Mouse (Mus musculus): ENCODE data around the gene Gnao1. TPM values are rescaled to one million over a fixed set of nuclear protein-coding genes. Genes with fewer than 3 reads are reported as not detected.

Gnao1 gene
- polyA plus RNA-seq, 1 experiment, result 11.9 TPM

- no peak for TF ChIP-seq CTCF (IDR thresholded peaks at IDR 0.05; ENCODE audit: borderline replicate concordance, insufficient read depth, low read length)
- TF ChIP-seq POLR2A (IDR thresholded peaks at IDR 0.05; ENCODE audit: low read depth, low read length), result no peak
- H3K4me3 ChIP-seq (ENCODE audit: insufficient read depth, low read length), result no peak overlapping the region
- H3K27ac ChIP-seq (ENCODE audit: insufficient read depth, low read length), result no peak overlapping the region
- no peaks in the 10 kb centered on the region for H3K4me1 ChIP-seq (ENCODE audit: control insufficient read depth, insufficient read depth, low read length)
Observed at GRCm38 (mm10) chr8:93960909-93961308, 151.1 kb downstream of the Gnao1 start.

GRCm38 (mm10) chr8:93968293-93968692 lies 158.5 kb downstream of the Gnao1 start:
- H3K4me3 ChIP-seq (ENCODE audit: insufficient read depth, low read length), result no peak overlapping the region
- TF ChIP-seq POLR2A (IDR thresholded peaks at IDR 0.05; ENCODE audit: low read depth, low read length) (no peak), CTCF (IDR thresholded peaks at IDR 0.05; ENCODE audit: borderline replicate concordance, insufficient read depth, low read length) (no peak)
- H3K4me1 ChIP-seq (ENCODE audit: control insufficient read depth, insufficient read depth, low read length), result no peaks in the 10 kb centered on the region
- no peak overlapping the region for H3K27ac ChIP-seq (ENCODE audit: insufficient read depth, low read length)

GRCm38 (mm10) chr8:93969626-93970340 lies 160.0 kb downstream of the Gnao1 start:
- no peaks in the 10 kb centered on the region for H3K4me1 ChIP-seq (ENCODE audit: control insufficient read depth, insufficient read depth, low read length)
- no peak overlapping the region for H3K4me3 ChIP-seq (ENCODE audit: insufficient read depth, low read length)
- H3K27ac ChIP-seq (ENCODE audit: insufficient read depth, low read length), result no peak overlapping the region
- no peak for TF ChIP-seq POLR2A (IDR thresholded peaks at IDR 0.05; ENCODE audit: low read depth, low read length)
- no peak for TF ChIP-seq CTCF (IDR thresholded peaks at IDR 0.05; ENCODE audit: borderline replicate concordance, insufficient read depth, low read length)

GRCm38 (mm10) chr8:93971451-93971850 lies 161.7 kb downstream of the Gnao1 start:
- Histone ChIP-seq H3K4me1 (ENCODE audit: control insufficient read depth, insufficient read depth, low read length) (no peaks in the 10 kb centered on the region), H3K4me3 (ENCODE audit: insufficient read depth, low read length) (no peak overlapping the region), H3K27ac (ENCODE audit: insufficient read depth, low read length) (no peak overlapping the region)
- TF ChIP-seq POLR2A (IDR thresholded peaks at IDR 0.05; ENCODE audit: low read depth, low read length), result no peak
- TF ChIP-seq CTCF (IDR thresholded peaks at IDR 0.05; ENCODE audit: borderline replicate concordance, insufficient read depth, low read length), result no peak

GRCm38 (mm10) chr8:93972211-93972610 lies 162.4 kb downstream of the Gnao1 start:
- no peak for TF ChIP-seq CTCF (IDR thresholded peaks at IDR 0.05; ENCODE audit: borderline replicate concordance, insufficient read depth, low read length)
- TF ChIP-seq POLR2A (IDR thresholded peaks at IDR 0.05; ENCODE audit: low read depth, low read length), result no peak
- Histone ChIP-seq H3K27ac (ENCODE audit: insufficient read depth, low read length) (no peak overlapping the region), H3K4me1 (ENCODE audit: control insufficient read depth, insufficient read depth, low read length) (no peaks in the 10 kb centered on the region), H3K4me3 (ENCODE audit: insufficient read depth, low read length) (no peak overlapping the region)

- TF ChIP-seq CTCF (IDR thresholded peaks at IDR 0.05; ENCODE audit: borderline replicate concordance, insufficient read depth, low read length), result no peak
- no peak for TF ChIP-seq POLR2A (IDR thresholded peaks at IDR 0.05; ENCODE audit: low read depth, low read length)
- no peak overlapping the region for H3K4me3 ChIP-seq (ENCODE audit: insufficient read depth, low read length)
- no peak overlapping the region for H3K27ac ChIP-seq (ENCODE audit: insufficient read depth, low read length)
- no peaks in the 10 kb centered on the region for H3K4me1 ChIP-seq (ENCODE audit: control insufficient read depth, insufficient read depth, low read length)
Observed at GRCm38 (mm10) chr8:93972971-93973734, 163.4 kb downstream of the Gnao1 start.

GRCm38 (mm10) chr8:93973831-93974375 lies 164.1 kb downstream of the Gnao1 start:
- TF ChIP-seq POLR2A (IDR thresholded peaks at IDR 0.05; ENCODE audit: low read depth, low read length) (no peak), CTCF (IDR thresholded peaks at IDR 0.05; ENCODE audit: borderline replicate concordance, insufficient read depth, low read length) (no peak)
- H3K4me3 ChIP-seq (ENCODE audit: insufficient read depth, low read length), result no peak overlapping the region
- H3K4me1 ChIP-seq (ENCODE audit: control insufficient read depth, insufficient read depth, low read length), result no peaks in the 10 kb centered on the region
- H3K27ac ChIP-seq (ENCODE audit: insufficient read depth, low read length), result no peak overlapping the region

GRCm38 (mm10) chr8:93974602-93975186 lies 164.9 kb downstream of the Gnao1 start:
- Histone ChIP-seq H3K27ac (ENCODE audit: insufficient read depth, low read length) (no peak overlapping the region), H3K4me1 (ENCODE audit: control insufficient read depth, insufficient read depth, low read length) (no peaks in the 10 kb centered on the region), H3K4me3 (ENCODE audit: insufficient read depth, low read length) (no peak overlapping the region)
- TF ChIP-seq CTCF (IDR thresholded peaks at IDR 0.05; ENCODE audit: borderline replicate concordance, insufficient read depth, low read length), result no peak
- no peak for TF ChIP-seq POLR2A (IDR thresholded peaks at IDR 0.05; ENCODE audit: low read depth, low read length)

GRCm38 (mm10) chr8:93975358-93975757 lies 165.6 kb downstream of the Gnao1 start:
- Histone ChIP-seq H3K4me3 (ENCODE audit: insufficient read depth, low read length) (no peak overlapping the region), H3K27ac (ENCODE audit: insufficient read depth, low read length) (no peak overlapping the region), H3K4me1 (ENCODE audit: control insufficient read depth, insufficient read depth, low read length) (no peaks in the 10 kb centered on the region)
- no peak for TF ChIP-seq POLR2A (IDR thresholded peaks at IDR 0.05; ENCODE audit: low read depth, low read length)
- no peak for TF ChIP-seq CTCF (IDR thresholded peaks at IDR 0.05; ENCODE audit: borderline replicate concordance, insufficient read depth, low read length)
